Mouse (Mus musculus) embryonic fibroblast, embryonic 13.5 days (primary cell): Measurements from ENCODE around the gene Gne.

Source experiments
- CTCF ChIP-seq: IDR thresholded peaks from 2 replicates; pipeline ENCODE4 v1.5.1; 2011; ENCODE audit warnings: mild to moderate bottlenecking, control low read depth, low read length, moderate library complexity, borderline replicate concordance; ENCODE audit not compliant: insufficient read depth
- POLR2A ChIP-seq: IDR thresholded peaks from 2 replicates; pipeline ENCODE4 v1.6.1; 2011; ENCODE audit warnings: low read depth, mild to moderate bottlenecking, control low read depth, low read length, moderate library complexity

DNA sequence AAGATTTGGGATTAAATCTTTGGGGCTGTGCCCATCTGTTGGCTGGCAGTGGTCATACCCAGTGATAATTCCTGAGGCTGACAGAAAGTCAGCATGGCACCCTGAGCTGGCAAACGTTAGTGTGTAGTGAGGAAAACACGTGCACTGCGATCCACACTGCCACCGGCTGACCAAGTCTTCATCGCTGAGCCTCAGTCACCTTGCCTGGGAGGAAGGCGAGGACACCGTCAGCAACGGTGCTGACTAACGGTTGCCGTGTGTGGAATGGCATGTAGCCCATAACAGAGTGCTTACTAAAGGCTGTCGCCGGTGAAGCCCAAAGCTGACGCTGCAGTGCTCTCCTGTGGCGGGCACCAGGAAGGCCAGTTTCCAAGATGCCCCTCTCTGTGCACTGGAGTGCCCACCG is 54.3 kb downstream of the Gne start:
- no peak for TF ChIP-seq POLR2A
- TF ChIP-seq CTCF = no peak
